Mouse (Mus musculus): ENCODE measurements at regions not wholly inside any gene's neighbourhood (a gene's known extent, or its start where the extent isn't known, plus 50 kb on each side); places are given as distances from the start of the nearest gene placed in this dataset.

DNA sequence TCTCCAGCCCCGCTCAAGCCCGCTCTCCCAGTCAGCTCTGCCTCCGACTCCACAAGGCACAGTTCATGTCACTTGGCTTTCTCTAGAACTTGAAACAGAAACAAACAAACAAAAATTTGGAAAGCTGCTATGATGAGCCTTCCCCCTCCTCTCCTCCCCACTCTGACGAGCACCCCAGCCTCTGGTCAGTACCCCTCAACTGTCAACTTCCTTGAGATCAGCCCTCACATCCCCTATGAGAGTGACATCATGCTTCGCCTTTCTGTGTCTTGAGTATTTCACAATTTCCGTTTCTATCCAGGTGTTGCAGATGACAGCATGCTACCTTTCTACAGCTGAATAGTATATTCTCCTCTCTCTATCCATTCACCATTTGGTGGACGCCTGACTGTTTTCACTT lies 123.3 kb downstream of the Rap2a start:
- Histone ChIP-seq H3K36me3 (ENCODE audit: control insufficient read depth, insufficient read depth) (no peaks in the 10 kb centered on the region), H3K27me3 (ENCODE audit: control insufficient read depth, insufficient read depth, insufficient read length) (no peaks in the 10 kb centered on the region), H3K4me3 (no peak overlapping the region), H3K4me2 (ENCODE audit: low read depth) (no peak overlapping the region), H3K79me2 (ENCODE audit: control insufficient read depth, insufficient read depth) (no peaks in the 10 kb centered on the region), H3ac (ENCODE audit: control insufficient read depth, insufficient read length) (no peak overlapping the region)
- TF ChIP-seq POLR2A (IDR thresholded peaks at IDR 0.05; ENCODE audit: insufficient read length, low read depth) (no peak), REST (IDR thresholded peaks at IDR 0.05; ENCODE audit: insufficient read depth, insufficient read length) (no peak), TCF12 (IDR thresholded peaks at IDR 0.05; ENCODE audit: insufficient read depth, poor library complexity, severe bottlenecking) (no peak), MYOG (IDR thresholded peaks at IDR 0.05; ENCODE audit: control insufficient read depth in 1 of 3, insufficient read depth in 1 of 3, insufficient read length in 2 of 3, low read depth in 2 of 3) (no peak), SRF (IDR thresholded peaks at IDR 0.05; ENCODE audit: control insufficient read depth, insufficient read length, low read depth) (no peak), USF1 (IDR thresholded peaks at IDR 0.05; ENCODE audit: low read depth) (no peak), E2F4 (IDR thresholded peaks at IDR 0.05; ENCODE audit: insufficient read depth) (no peak), MYOD1 (IDR thresholded peaks at IDR 0.05; ENCODE audit: control insufficient read depth in 1 of 3, insufficient read length in 2 of 3, low read depth in 2 of 3) (no peak), MAX (IDR thresholded peaks at IDR 0.05; ENCODE audit: low read depth) (no peak), CEBPB (IDR thresholded peaks at IDR 0.05; ENCODE audit: insufficient read depth, poor library complexity, severe bottlenecking) (no peak), TCF3 (IDR thresholded peaks at IDR 0.05; ENCODE audit: insufficient read length, low read depth) (no peak), POLR2AphosphoS2 (IDR thresholded peaks at IDR 0.05; ENCODE audit: insufficient read length, low read depth) (no peak)

DNA sequence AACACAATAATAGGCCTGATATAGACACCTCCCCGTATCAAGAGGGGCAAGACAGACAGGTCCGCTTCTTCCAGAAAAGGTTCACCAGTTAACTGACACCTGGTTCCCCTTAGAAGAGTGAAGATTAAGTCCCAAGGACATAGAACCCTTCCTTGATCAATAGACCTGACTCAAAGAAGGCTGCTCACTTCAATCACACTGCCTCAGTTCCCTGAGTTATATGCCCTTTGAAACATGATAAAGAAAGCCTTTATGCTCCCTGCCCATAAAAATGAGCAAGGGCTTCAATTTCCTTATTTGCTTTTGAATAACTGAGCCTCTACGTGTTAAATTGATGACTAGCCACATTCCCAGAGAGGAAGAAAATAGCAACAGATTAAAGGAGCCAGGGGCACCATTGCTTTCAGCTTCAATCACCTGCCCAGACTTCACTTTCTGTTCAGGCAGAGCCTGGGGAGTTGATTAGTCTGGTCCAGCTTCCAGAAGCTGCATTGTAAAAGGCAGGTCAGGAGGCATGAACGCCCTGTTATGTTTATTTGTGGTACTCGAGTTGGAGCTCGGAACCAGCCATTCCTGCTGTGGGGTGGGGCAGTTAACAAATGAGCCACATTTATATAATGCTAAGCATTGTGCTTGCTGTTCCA lies 125.7 kb downstream of the Rap2a start:
- Histone ChIP-seq H3K79me2 (ENCODE audit: control insufficient read depth, insufficient read depth) (no peaks in the 10 kb centered on the region), H3K36me3 (ENCODE audit: control insufficient read depth, insufficient read depth) (no peaks in the 10 kb centered on the region), H3K27me3 (ENCODE audit: control insufficient read depth, insufficient read depth, insufficient read length) (no peaks in the 10 kb centered on the region), H3ac (ENCODE audit: control insufficient read depth, insufficient read length) (no peak overlapping the region), H3K4me3 (no peak overlapping the region), H3K4me2 (ENCODE audit: low read depth) (no peak overlapping the region)
- TF ChIP-seq MAX (IDR thresholded peaks at IDR 0.05; ENCODE audit: low read depth), result no peak

DNA sequence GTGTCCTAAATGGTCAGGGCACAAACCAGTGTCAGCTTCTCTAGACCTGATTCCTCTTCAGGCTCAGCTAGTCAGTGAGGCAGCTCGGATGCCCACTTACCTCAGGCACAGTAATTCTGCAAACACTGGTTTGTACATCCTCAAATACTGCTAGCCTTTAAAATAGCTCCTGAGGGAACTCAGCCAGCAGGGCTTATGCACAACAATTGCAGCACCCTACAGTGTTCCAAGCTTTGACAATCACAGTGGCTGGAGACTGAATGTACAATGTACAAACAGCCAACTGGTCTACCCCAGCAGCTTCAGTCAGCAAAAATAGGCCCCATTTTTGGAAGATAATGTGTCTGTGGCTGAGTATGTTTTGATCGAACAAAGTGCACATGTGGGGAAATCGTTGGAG lies 129.6 kb downstream of the Rap2a start:
- Histone ChIP-seq H3K36me3 (ENCODE audit: control insufficient read depth, insufficient read depth) (no peaks in the 10 kb centered on the region), H3K4me2 (ENCODE audit: low read depth) (no peak overlapping the region), H3K27me3 (ENCODE audit: control insufficient read depth, insufficient read depth, insufficient read length) (no peaks in the 10 kb centered on the region), H3K79me2 (ENCODE audit: control insufficient read depth, insufficient read depth) (no peaks in the 10 kb centered on the region), H3K4me3 (no peak overlapping the region), H3ac (ENCODE audit: control insufficient read depth, insufficient read length) (no peak overlapping the region)
- TF ChIP-seq SRF (IDR thresholded peaks at IDR 0.05; ENCODE audit: control insufficient read depth, insufficient read length, low read depth) (no peak), MYOG (IDR thresholded peaks at IDR 0.05; ENCODE audit: control insufficient read depth in 1 of 3, insufficient read depth in 1 of 3, insufficient read length in 2 of 3, low read depth in 2 of 3) (no peak), TCF3 (IDR thresholded peaks at IDR 0.05; ENCODE audit: insufficient read length, low read depth) (no peak), MYOD1 (IDR thresholded peaks at IDR 0.05; ENCODE audit: control insufficient read depth in 1 of 3, insufficient read length in 2 of 3, low read depth in 2 of 3) (no peak), USF1 (IDR thresholded peaks at IDR 0.05; ENCODE audit: low read depth) (no peak), MAX (IDR thresholded peaks at IDR 0.05; ENCODE audit: low read depth) (no peak), CEBPB (IDR thresholded peaks at IDR 0.05; ENCODE audit: insufficient read depth, poor library complexity, severe bottlenecking) (no peak), E2F4 (IDR thresholded peaks at IDR 0.05; ENCODE audit: insufficient read depth) (no peak), POLR2AphosphoS2 (IDR thresholded peaks at IDR 0.05; ENCODE audit: insufficient read length, low read depth) (no peak), REST (IDR thresholded peaks at IDR 0.05; ENCODE audit: insufficient read depth, insufficient read length) (no peak), POLR2A (IDR thresholded peaks at IDR 0.05; ENCODE audit: insufficient read length, low read depth) (no peak), TCF12 (IDR thresholded peaks at IDR 0.05; ENCODE audit: insufficient read depth, poor library complexity, severe bottlenecking) (no peak)

DNA sequence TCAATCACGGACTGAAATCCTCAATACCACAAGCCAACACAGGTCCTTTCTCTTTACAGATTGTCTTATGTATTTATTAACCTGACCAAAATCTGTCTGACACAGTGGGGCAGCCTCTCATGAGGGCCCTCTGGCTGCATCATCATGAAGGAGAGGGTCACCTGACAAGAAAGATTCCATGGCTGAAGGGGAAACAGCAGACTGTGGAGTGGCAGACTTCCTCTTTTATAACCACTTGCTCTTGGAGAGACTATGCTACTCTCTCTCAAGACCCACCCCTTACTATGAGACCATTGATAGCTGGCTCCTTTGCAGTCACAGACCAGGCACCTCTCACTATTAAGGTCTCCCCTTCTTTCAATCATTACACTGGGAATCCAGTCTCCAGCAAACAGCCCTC lies 133.1 kb downstream of the Rap2a start:
- Histone ChIP-seq H3K4me2 (ENCODE audit: low read depth) (no peak overlapping the region), H3K36me3 (ENCODE audit: control insufficient read depth, insufficient read depth) (no peaks in the 10 kb centered on the region), H3ac (ENCODE audit: control insufficient read depth, insufficient read length) (no peak overlapping the region), H3K4me3 (no peak overlapping the region), H3K79me2 (ENCODE audit: control insufficient read depth, insufficient read depth) (no peaks in the 10 kb centered on the region), H3K27me3 (ENCODE audit: control insufficient read depth, insufficient read depth, insufficient read length) (no peaks in the 10 kb centered on the region)
- no peak for TF ChIP-seq CEBPB (IDR thresholded peaks at IDR 0.05; ENCODE audit: insufficient read depth, poor library complexity, severe bottlenecking)
- no peak for TF ChIP-seq POLR2AphosphoS2 (IDR thresholded peaks at IDR 0.05; ENCODE audit: insufficient read length, low read depth)
- TF ChIP-seq MYOD1 (IDR thresholded peaks at IDR 0.05; ENCODE audit: control insufficient read depth in 1 of 3, insufficient read length in 2 of 3, low read depth in 2 of 3), result no peak
- TF ChIP-seq SRF (IDR thresholded peaks at IDR 0.05; ENCODE audit: control insufficient read depth, insufficient read length, low read depth), result no peak
- no peak for TF ChIP-seq REST (IDR thresholded peaks at IDR 0.05; ENCODE audit: insufficient read depth, insufficient read length)
- no peak for TF ChIP-seq MAX (IDR thresholded peaks at IDR 0.05; ENCODE audit: low read depth)
- TF ChIP-seq TCF12 (IDR thresholded peaks at IDR 0.05; ENCODE audit: insufficient read depth, poor library complexity, severe bottlenecking), result no peak
- no peak for TF ChIP-seq E2F4 (IDR thresholded peaks at IDR 0.05; ENCODE audit: insufficient read depth)
- TF ChIP-seq USF1 (IDR thresholded peaks at IDR 0.05; ENCODE audit: low read depth), result no peak
- no peak for TF ChIP-seq TCF3 (IDR thresholded peaks at IDR 0.05; ENCODE audit: insufficient read length, low read depth)
- TF ChIP-seq MYOG (IDR thresholded peaks at IDR 0.05; ENCODE audit: control insufficient read depth in 1 of 3, insufficient read depth in 1 of 3, insufficient read length in 2 of 3, low read depth in 2 of 3), result no peak
- TF ChIP-seq POLR2A (IDR thresholded peaks at IDR 0.05; ENCODE audit: insufficient read length, low read depth), result no peak
